Mouse (Mus musculus) intestine, postnatal 0 days (tissue): ENCODE data around the gene Clstn2. TPM values are rescaled to one million over a fixed set of nuclear protein-coding genes. Genes with fewer than 3 reads are reported as not detected.

ENCODE experiments used
- ATAC-seq: fragments of 200-750 bp; cut with Nextera tagmentation; 2 replicates; pipeline ENCODE4 v1.8.0; 2017; ENCODE audit warnings: mild to moderate bottlenecking, moderate TSS enrichment, moderate library complexity
- H3K27ac ChIP-seq: fragments of 300-500 bp; sonication (generic); 2 replicates; pipeline ENCODE4 v1.5.1; 2014; ENCODE audit warnings: mild to moderate bottlenecking, low read depth, low read length, moderate library complexity
- H3K27me3 ChIP-seq: fragments of 300-500 bp; sonication (generic); replicated peaks from 2 replicates; pipeline ENCODE4 v1.6.1; 2014; ENCODE audit warnings: low read length, mixed read lengths; ENCODE audit not compliant: control insufficient read depth, insufficient read depth
- H3K36me3 ChIP-seq: fragments of 300-500 bp; sonication (generic); 2 replicates; pipeline ENCODE4 v1.6.1; 2014; ENCODE audit warnings: mild to moderate bottlenecking, moderate library complexity; ENCODE audit not compliant: control insufficient read depth, insufficient read depth
- H3K4me1 ChIP-seq: fragments of 300-500 bp; sonication (generic); replicated peaks from 2 replicates; pipeline ENCODE4 v1.6.1; 2014; ENCODE audit warnings: antibody characterized with exemption, low read length, mixed read lengths; ENCODE audit not compliant: control insufficient read depth, insufficient read depth
- H3K4me2 ChIP-seq: fragments of 300-500 bp; sonication (generic); replicated peaks from 2 replicates; pipeline ENCODE4 v1.6.1; 2014; ENCODE audit warnings: low read depth, mild to moderate bottlenecking, moderate library complexity
- H3K4me3 ChIP-seq: fragments of 300-500 bp; sonication (generic); 2 replicates; pipeline ENCODE4 v1.5.1; 2014; ENCODE audit warnings: low read depth, low read length
- H3K9ac ChIP-seq: fragments of 300-500 bp; sonication (generic); 2 replicates; pipeline ENCODE4 v1.6.1; 2014; ENCODE audit warnings: mild to moderate bottlenecking, low read depth, low read length
- H3K9me3 ChIP-seq: fragments of 300-500 bp; sonication (generic); 2 replicates; pipeline ENCODE4 v1.6.1; 2016; ENCODE audit warnings: mixed run types; ENCODE audit not compliant: control insufficient read depth
- CTCF ChIP-seq: sonication (generic); IDR thresholded peaks from 2 replicates; pipeline ENCODE4 v1.5.1; 2016; ENCODE audit warnings: low read depth, mild to moderate bottlenecking, control low read depth, antibody characterized with exemption, moderate library complexity
- WGBS: fragments of 180-500 bp; shearing (Covaris S2); extraction: QIAGEN DNeasy Blood & Tissue Kit; methylation state at CpG from one replicate; pipeline ENCODE4 v1.1.7; 2014; 5-methylcytosine and 5-hydroxymethylcytosine counted together
- polyA plus RNA-seq: library from polyadenylated mRNA; unstranded; fragments of >200 nt; fragmentation: Nextera tagmentation; extraction: Ambion mirVana; gene quantifications from 2 replicates; pipeline ENCODE4 v1.2.1, GENCODE M21; 2015

Clstn2 gene
- polyA plus RNA-seq, 1 experiment from 2014 or later = 0.26 TPM

DNA sequence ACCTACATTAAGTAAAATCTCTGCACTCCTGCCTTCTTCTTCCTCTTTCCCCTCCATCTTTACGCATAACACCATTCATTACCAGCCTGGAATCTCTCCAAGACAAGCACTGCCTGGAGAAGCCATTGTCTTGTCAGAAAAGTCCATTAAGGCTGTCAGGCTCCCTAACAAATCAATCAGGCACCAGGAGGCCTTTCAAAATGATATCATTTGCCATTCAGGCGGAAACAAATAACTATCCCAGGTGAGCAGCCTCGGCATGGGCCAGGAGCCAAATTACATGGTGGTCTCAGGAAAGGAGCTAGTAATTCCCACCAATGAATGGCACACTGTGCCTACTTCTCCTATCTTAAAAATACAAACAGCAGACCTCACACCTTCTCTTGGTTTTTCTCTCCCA, 260.6 kb downstream of the Clstn2 start:
- Histone ChIP-seq H3K9me3 (no peaks in the 10 kb centered on the region), H3K27ac (no peak overlapping the region), H3K36me3 (no peaks in the 10 kb centered on the region), H3K4me1 (no peaks in the 10 kb centered on the region), H3K4me2 (no peak overlapping the region), H3K4me3 (no peak overlapping the region), H3K9ac (no peak overlapping the region), H3K27me3 (no peaks in the 10 kb centered on the region)
- 57% methylated on average over 3 of the region's 3 CpGs for WGBS
- no peak for ATAC-seq
- TF ChIP-seq CTCF = no peak

DNA sequence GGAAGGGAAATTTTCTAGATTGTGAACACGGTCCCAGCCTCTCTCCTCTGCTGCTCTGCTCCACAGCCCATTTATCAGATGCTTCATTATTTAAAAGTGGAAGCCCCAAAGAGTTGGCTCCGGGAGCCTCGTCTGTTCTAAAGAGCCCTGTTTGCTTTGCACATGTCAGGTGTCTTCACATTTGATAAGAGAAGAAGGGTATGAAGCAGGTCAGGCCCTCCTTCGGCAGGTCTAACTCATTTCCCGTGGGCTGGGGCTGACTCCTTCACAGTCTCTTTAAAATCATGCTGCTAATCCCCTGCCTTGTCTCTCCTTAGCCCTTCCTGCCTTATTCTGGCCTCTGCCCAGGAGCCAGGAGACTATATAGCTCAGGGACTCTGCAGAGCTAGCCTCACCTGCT, 263.6 kb downstream of the Clstn2 start:
- ATAC-seq = no peak
- Histone ChIP-seq H3K27me3 (no peaks in the 10 kb centered on the region), H3K36me3 (no peaks in the 10 kb centered on the region), H3K9me3 (no peaks in the 10 kb centered on the region), H3K4me1 (no peaks in the 10 kb centered on the region), H3K27ac (no peak overlapping the region), H3K4me2 (no peak overlapping the region), H3K4me3 (no peak overlapping the region), H3K9ac (no peak overlapping the region)
- WGBS = 33% methylated on average over 5 of the region's 5 CpGs
- no peak for TF ChIP-seq CTCF

DNA sequence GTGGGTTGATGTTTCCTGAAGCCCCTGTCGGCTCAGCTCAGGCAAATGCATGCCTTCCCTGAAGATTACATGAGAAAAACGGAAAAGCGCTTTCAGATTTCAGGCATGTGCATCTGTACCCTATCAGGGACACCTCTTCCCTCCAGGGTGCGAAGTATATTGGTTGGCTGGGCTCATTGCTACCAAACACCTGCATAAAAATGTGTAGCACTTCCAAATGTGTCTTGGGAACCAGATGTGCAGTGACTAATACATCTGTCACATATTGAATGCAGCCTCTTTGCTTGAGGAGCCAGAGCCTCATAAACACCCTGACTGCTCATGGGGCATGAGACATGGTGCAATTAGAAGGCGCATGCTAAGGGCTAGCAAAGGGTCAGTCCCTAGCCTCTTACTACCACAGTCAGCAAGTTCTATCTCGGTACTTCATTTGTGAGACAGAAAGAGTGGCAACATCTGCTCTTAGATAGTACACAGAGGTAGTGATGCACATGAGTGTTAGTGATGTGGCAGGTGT, 267.7 kb downstream of the Clstn2 start:
- Histone ChIP-seq H3K27ac (no peak overlapping the region), H3K9ac (no peak overlapping the region), H3K27me3 (no peaks in the 10 kb centered on the region), H3K36me3 (no peaks in the 10 kb centered on the region), H3K4me3 (no peak overlapping the region), H3K4me1 (no peaks in the 10 kb centered on the region), H3K4me2 (no peak overlapping the region), H3K9me3 (no peaks in the 10 kb centered on the region)
- no peak for ATAC-seq
- 92% methylated on average over 6 of the region's 6 CpGs for WGBS
- no peak for TF ChIP-seq CTCF

DNA sequence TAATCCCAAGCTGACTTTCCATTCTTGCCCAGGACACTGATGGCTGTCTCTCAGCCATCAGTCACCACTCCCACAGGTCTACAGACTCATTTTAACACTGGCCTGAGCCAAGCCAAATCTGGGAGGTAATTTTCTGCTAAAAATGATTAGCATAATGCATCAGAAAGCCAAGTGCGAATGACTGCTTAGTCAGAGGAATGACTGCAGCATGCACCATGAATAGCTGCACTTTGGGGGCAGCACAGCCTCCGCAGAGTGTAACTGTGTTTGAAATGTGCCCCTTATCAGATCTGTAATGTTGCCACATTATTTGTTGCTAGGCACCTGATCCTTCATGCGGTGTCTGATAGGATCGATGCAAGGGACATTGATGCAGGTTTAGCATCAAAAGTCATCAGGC, 269.9 kb downstream of the Clstn2 start:
- Histone ChIP-seq H3K4me2 (no peak overlapping the region), H3K27me3 (no peaks in the 10 kb centered on the region), H3K36me3 (no peaks in the 10 kb centered on the region), H3K4me1 (no peaks in the 10 kb centered on the region), H3K27ac (no peak overlapping the region), H3K4me3 (no peak overlapping the region), H3K9ac (no peak overlapping the region), H3K9me3 (no peaks in the 10 kb centered on the region)
- ATAC-seq = no peak
- no peak for TF ChIP-seq CTCF
- 46% methylated on average over 4 of the region's 4 CpGs for WGBS

DNA sequence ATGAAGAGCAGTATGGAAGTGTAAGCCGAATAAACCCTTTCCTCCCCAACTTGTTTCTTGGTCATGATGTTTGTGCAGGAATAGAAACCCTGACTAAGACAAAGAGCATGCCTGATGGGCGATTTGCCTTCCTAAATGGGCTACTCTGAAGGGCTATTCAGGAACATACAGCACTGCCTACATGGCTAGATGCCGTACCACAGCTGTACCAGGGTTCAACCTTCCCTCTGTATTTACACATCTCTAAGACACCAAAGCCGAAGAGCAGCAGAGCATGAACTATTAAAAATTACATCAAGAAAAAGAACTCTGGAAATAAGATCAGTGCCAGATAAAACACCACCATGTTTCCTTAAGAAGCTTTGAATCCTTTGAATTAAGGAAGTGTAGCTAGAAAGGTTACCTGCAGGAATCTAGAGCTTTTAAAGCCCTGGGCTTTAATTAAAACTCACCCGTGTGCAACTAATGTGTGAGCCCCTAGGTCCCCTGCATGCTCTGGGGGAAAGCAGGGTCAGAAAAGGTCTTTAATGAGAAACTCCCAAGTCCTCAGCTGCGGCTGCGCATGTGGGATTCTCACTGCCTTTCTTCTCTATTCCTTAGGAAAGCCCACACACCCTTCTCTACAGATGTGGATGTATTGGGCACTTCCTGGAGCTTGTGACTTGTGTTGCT, 277.2 kb downstream of the Clstn2 start:
- no peak overlapping the region for H3K9ac ChIP-seq
- WGBS = 86% methylated on average over 6 of the region's 7 CpGs
- ATAC-seq = no peak
- no peak overlapping the region for H3K27ac ChIP-seq
- no peaks in the 10 kb centered on the region for H3K4me1 ChIP-seq
- H3K9me3 ChIP-seq = no peaks in the 10 kb centered on the region
- H3K36me3 ChIP-seq = no peaks in the 10 kb centered on the region
- H3K27me3 ChIP-seq = no peaks in the 10 kb centered on the region
- TF ChIP-seq CTCF = no peak
- no peak overlapping the region for H3K4me2 ChIP-seq
- H3K4me3 ChIP-seq = no peak overlapping the region

DNA sequence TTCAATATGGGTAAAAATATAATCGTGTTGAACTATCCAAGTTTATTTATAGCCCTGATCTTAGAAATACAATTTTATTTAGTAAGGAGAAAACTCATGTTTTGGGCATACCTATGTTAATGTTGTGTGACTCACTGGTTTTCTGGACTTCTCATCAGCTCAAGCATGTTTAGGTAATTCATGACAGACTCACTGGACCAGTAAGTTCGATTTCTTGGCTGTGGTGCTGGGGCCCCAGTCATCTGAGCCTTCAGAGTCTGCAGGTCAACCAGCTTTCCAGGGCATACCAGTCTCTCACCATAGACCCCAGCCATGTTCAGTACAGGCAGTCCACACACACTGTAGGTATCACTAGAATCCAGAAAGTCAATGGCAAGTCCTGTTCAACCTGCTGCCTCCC, 279.3 kb downstream of the Clstn2 start:
- H3K9ac ChIP-seq = no peak overlapping the region
- no peaks in the 10 kb centered on the region for H3K9me3 ChIP-seq
- TF ChIP-seq CTCF = no peak
- H3K4me3 ChIP-seq = no peak overlapping the region
- H3K4me1 ChIP-seq = no peaks in the 10 kb centered on the region
- 78% methylated on average over 2 of the region's 2 CpGs for WGBS
- no peaks in the 10 kb centered on the region for H3K27me3 ChIP-seq
- no peak for ATAC-seq
- no peak overlapping the region for H3K4me2 ChIP-seq
- H3K36me3 ChIP-seq = no peaks in the 10 kb centered on the region
- no peak overlapping the region for H3K27ac ChIP-seq
